Mouse (Mus musculus): ENCODE measurements at regions not wholly inside any gene's neighbourhood (a gene's known extent, or its start where the extent isn't known, plus 50 kb on each side); places are given as distances from the start of the nearest gene placed in this dataset.
A peak's percentile ranks its signal among the peaks of the same experiment; 100 is the strongest.

- ATAC-seq (ENCODE audit: low FRiP score): no peak
- Histone ChIP-seq H3K27me3 (no peaks in the 10 kb centered on the region), H3K27ac (no peak overlapping the region), H3K36me3 (replicated peaks) (no peaks in the 10 kb centered on the region), H3K4me2 (no peak overlapping the region), H3K9me3 (no peaks in the 10 kb centered on the region), H3K4me1 (no peaks in the 10 kb centered on the region), H3K4me3 (replicated peaks) (no peak overlapping the region), H3K9ac (no peak overlapping the region)
- WGBS: 93% methylated on average over 4 of the region's 4 CpGs
Observed at GRCm38 (mm10) chr3:42286471-42286870, 544.1 kb downstream of the D3Ertd751e start.

- Histone ChIP-seq H3K9me3 (no peaks in the 10 kb centered on the region), H3K36me3 (replicated peaks) (no peaks in the 10 kb centered on the region), H3K27me3 (no peaks in the 10 kb centered on the region), H3K4me3 (replicated peaks) (no peak overlapping the region), H3K4me1 (no peaks in the 10 kb centered on the region), H3K27ac (no peak overlapping the region), H3K4me2 (no peak overlapping the region), H3K9ac (no peak overlapping the region)
- WGBS: 89% methylated on average over 1 of the region's 1 CpGs
- no peak for ATAC-seq (ENCODE audit: low FRiP score)
Observed at GRCm38 (mm10) chr3:42312424-42312823, 570.0 kb downstream of the D3Ertd751e start.

- 0 out of 2 replicates have a peak, but pooled peaks cover 5% of the 10 kb centered on the region for H3K4me1 ChIP-seq
- no peak; the same call in 1 of the 2 replicates for ATAC-seq (ENCODE audit: low FRiP score)
- 14% methylated on average over 2 of the region's 2 CpGs for WGBS
- no peak overlapping the region for H3K4me3 ChIP-seq (replicated peaks)
- no peaks in the 10 kb centered on the region for H3K27me3 ChIP-seq
- H3K9ac ChIP-seq: no peak overlapping the region
- H3K9me3 ChIP-seq: no peaks in the 10 kb centered on the region
- no peak overlapping the region for H3K4me2 ChIP-seq
- H3K27ac ChIP-seq: no peak overlapping the region
- no peaks in the 10 kb centered on the region for H3K36me3 ChIP-seq (replicated peaks)
Observed at GRCm38 (mm10) chr3:42327708-42328107, 585.3 kb downstream of the D3Ertd751e start.

- Histone ChIP-seq H3K9ac (no peak overlapping the region), H3K4me1 (no peaks in the 10 kb centered on the region), H3K27me3 (no peaks in the 10 kb centered on the region), H3K36me3 (replicated peaks) (no peaks in the 10 kb centered on the region), H3K4me2 (no peak overlapping the region), H3K4me3 (replicated peaks) (no peak overlapping the region), H3K27ac (no peak overlapping the region), H3K9me3 (no peaks in the 10 kb centered on the region)
- ATAC-seq (ENCODE audit: low FRiP score): no peak
- 76% methylated on average over 2 of the region's 2 CpGs for WGBS
Observed at GRCm38 (mm10) chr3:42342806-42343205, 600.4 kb downstream of the D3Ertd751e start.

GRCm38 (mm10) chr3:42376785-42377184 lies 634.4 kb downstream of the D3Ertd751e start:
- H3K27ac ChIP-seq: no peak overlapping the region
- no peak overlapping the region for H3K9ac ChIP-seq
- H3K4me3 ChIP-seq (replicated peaks): no peak overlapping the region

GRCm38 (mm10) chr3:42382151-42382550 lies 639.7 kb downstream of the D3Ertd751e start:
- no peak overlapping the region for H3K4me3 ChIP-seq (replicated peaks)
- no peak overlapping the region for H3K27ac ChIP-seq
- no peaks in the 10 kb centered on the region for H3K27me3 ChIP-seq
- no peak overlapping the region for H3K9ac ChIP-seq
- H3K4me1 ChIP-seq: no peaks in the 10 kb centered on the region
- H3K4me2 ChIP-seq: no peak overlapping the region
- no peaks in the 10 kb centered on the region for H3K9me3 ChIP-seq
- ATAC-seq (ENCODE audit: low FRiP score): no peak
- no peaks in the 10 kb centered on the region for H3K36me3 ChIP-seq (replicated peaks)
- 84% methylated on average over 5 of the region's 5 CpGs for WGBS

More at GRCm38 (mm10) chr3:42376785-42377184, 634.4 kb downstream of the D3Ertd751e start:
- WGBS: 29% methylated on average over 1 of the region's 1 CpGs
- no peak for ATAC-seq (ENCODE audit: low FRiP score)
- H3K4me2 ChIP-seq: no peak overlapping the region
- no peaks in the 10 kb centered on the region for H3K9me3 ChIP-seq
- H3K4me1 ChIP-seq: no peaks in the 10 kb centered on the region
- no peaks in the 10 kb centered on the region for H3K36me3 ChIP-seq (replicated peaks)
- H3K27me3 ChIP-seq: no peaks in the 10 kb centered on the region

GRCm38 (mm10) chr3:42402716-42403115 lies 660.3 kb downstream of the D3Ertd751e start:
- no peaks in the 10 kb centered on the region for H3K4me1 ChIP-seq
- H3K9ac ChIP-seq: no peak overlapping the region
- no peaks in the 10 kb centered on the region for H3K27me3 ChIP-seq
- H3K27ac ChIP-seq: no peak overlapping the region
- no peak overlapping the region for H3K4me3 ChIP-seq (replicated peaks)
- no peak for ATAC-seq (ENCODE audit: low FRiP score)
- H3K9me3 ChIP-seq: no peaks in the 10 kb centered on the region
- H3K36me3 ChIP-seq (replicated peaks): no peaks in the 10 kb centered on the region
- no peak overlapping the region for H3K4me2 ChIP-seq

- 94% methylated on average over 2 of the region's 2 CpGs for WGBS
- Histone ChIP-seq H3K9me3 (no peaks in the 10 kb centered on the region), H3K9ac (no peak overlapping the region), H3K36me3 (replicated peaks) (no peaks in the 10 kb centered on the region), H3K4me1 (no peaks in the 10 kb centered on the region), H3K27ac (no peak overlapping the region), H3K4me2 (no peak overlapping the region), H3K27me3 (no peaks in the 10 kb centered on the region), H3K4me3 (replicated peaks) (no peak overlapping the region)
- no peak for ATAC-seq (ENCODE audit: low FRiP score)
Observed at GRCm38 (mm10) chr3:42408958-42409633, 666.7 kb downstream of the D3Ertd751e start.

GRCm38 (mm10) chr3:42427363-42427762 lies 685.0 kb downstream of the D3Ertd751e start:
- 85% methylated on average over 9 of the region's 9 CpGs for WGBS
- Histone ChIP-seq H3K4me3 (replicated peaks) (no peak overlapping the region), H3K36me3 (replicated peaks) (no peaks in the 10 kb centered on the region), H3K27ac (no peak overlapping the region), H3K4me2 (no peak overlapping the region), H3K4me1 (no peaks in the 10 kb centered on the region), H3K9me3 (no peaks in the 10 kb centered on the region), H3K9ac (no peak overlapping the region), H3K27me3 (no peaks in the 10 kb centered on the region)
- ATAC-seq (ENCODE audit: low FRiP score): no peak

GRCm38 (mm10) chr3:42449575-42449974 lies 707.2 kb downstream of the D3Ertd751e start:
- Histone ChIP-seq H3K4me1 (no peaks in the 10 kb centered on the region), H3K36me3 (replicated peaks) (no peaks in the 10 kb centered on the region)
- no peak for ATAC-seq (ENCODE audit: low FRiP score)

GRCm38 (mm10) chr3:42464353-42464752 lies 721.9 kb downstream of the D3Ertd751e start:
- no peak for ATAC-seq (ENCODE audit: low FRiP score)

More at GRCm38 (mm10) chr3:42449575-42449974, 707.2 kb downstream of the D3Ertd751e start:
- Histone ChIP-seq H3K4me3 (replicated peaks) (no peak overlapping the region), H3K27me3 (no peaks in the 10 kb centered on the region), H3K4me2 (no peak overlapping the region), H3K27ac (no peak overlapping the region), H3K9me3 (no peaks in the 10 kb centered on the region), H3K9ac (no peak overlapping the region)
- 76% methylated on average over 1 of the region's 1 CpGs for WGBS

GRCm38 (mm10) chr3:42467125-42467524 lies 724.7 kb downstream of the D3Ertd751e start:
- Histone ChIP-seq H3K27me3 (no peaks in the 10 kb centered on the region), H3K9ac (no peak overlapping the region), H3K4me1 (no peaks in the 10 kb centered on the region), H3K4me3 (replicated peaks) (no peak overlapping the region), H3K9me3 (no peaks in the 10 kb centered on the region), H3K27ac (no peak overlapping the region), H3K4me2 (no peak overlapping the region), H3K36me3 (replicated peaks) (no peaks in the 10 kb centered on the region)
- ATAC-seq (ENCODE audit: low FRiP score): no peak
- 77% methylated on average over 6 of the region's 6 CpGs for WGBS

More at GRCm38 (mm10) chr3:42464353-42464752, 721.9 kb downstream of the D3Ertd751e start:
- H3K27me3 ChIP-seq: no peaks in the 10 kb centered on the region
- no peak overlapping the region for H3K4me3 ChIP-seq (replicated peaks)
- no peak overlapping the region for H3K9ac ChIP-seq
- H3K36me3 ChIP-seq (replicated peaks): no peaks in the 10 kb centered on the region
- H3K4me1 ChIP-seq: no peaks in the 10 kb centered on the region
- no peak overlapping the region for H3K27ac ChIP-seq
- H3K4me2 ChIP-seq: no peak overlapping the region
- H3K9me3 ChIP-seq: no peaks in the 10 kb centered on the region

- Histone ChIP-seq H3K27me3 (no peaks in the 10 kb centered on the region), H3K4me1 (peaks cover 5% of the 10 kb centered on the region; the same call in 1 of the 2 replicates), H3K4me2 (no peak overlapping the region), H3K27ac (no peak overlapping the region), H3K9ac (no peak overlapping the region), H3K9me3 (no peaks in the 10 kb centered on the region), H3K36me3 (replicated peaks) (no peaks in the 10 kb centered on the region), H3K4me3 (replicated peaks) (no peak overlapping the region)
- 37% methylated on average over 3 of the region's 3 CpGs for WGBS
- ATAC-seq (ENCODE audit: low FRiP score): peak; percentile 61; the same call in 1 of the 2 replicates
Observed at GRCm38 (mm10) chr3:42514922-42515593, 772.6 kb downstream of the D3Ertd751e start.

All from forebrain, embryonic 12.5 days (tissue).